Mouse (Mus musculus) hindbrain, embryonic 16.5 days (tissue): ENCODE results near the gene Agtpbp1. TPM values are rescaled to one million over a fixed set of nuclear protein-coding genes. Genes with fewer than 3 reads are reported as not detected.

Experiments used
- ATAC-seq: fragments of 200-750 bp; cut with Nextera tagmentation; 2 replicates; pipeline ENCODE4 v1.8.0; 2017; ENCODE audit warnings: moderate TSS enrichment, moderate library complexity
- H3K27ac ChIP-seq: fragments of 300-500 bp; sonication (generic); 2 replicates; pipeline ENCODE4 v1.5.1; 2014; ENCODE audit warnings: low read depth, mild to moderate bottlenecking, control low read depth, low read length, moderate library complexity
- H3K27me3 ChIP-seq: fragments of 300-500 bp; sonication (generic); replicated peaks from 2 replicates; pipeline ENCODE4 v1.6.1; 2014; ENCODE audit warnings: low read length; ENCODE audit not compliant: control insufficient read depth, insufficient read depth
- H3K36me3 ChIP-seq: fragments of 300-500 bp; sonication (generic); 2 replicates; pipeline ENCODE4 v1.6.1; 2014; ENCODE audit warnings: mild to moderate bottlenecking, low read length, moderate library complexity, mixed read lengths; ENCODE audit not compliant: control insufficient read depth, insufficient read depth
- H3K4me1 ChIP-seq: fragments of 300-500 bp; sonication (generic); 2 replicates; pipeline ENCODE4 v1.6.1; 2014; ENCODE audit warnings: low read depth, low read length; ENCODE audit not compliant: control insufficient read depth, insufficient read depth
- H3K4me2 ChIP-seq: fragments of 300-500 bp; sonication (generic); 2 replicates; pipeline ENCODE4 v1.6.1; 2014; ENCODE audit warnings: mild to moderate bottlenecking, low read length, control low read depth, moderate library complexity
- H3K4me3 ChIP-seq: fragments of 300-500 bp; sonication (generic); 2 replicates; pipeline ENCODE4 v1.5.1; 2014; ENCODE audit warnings: mild to moderate bottlenecking, low read length, control low read depth, moderate library complexity
- H3K9ac ChIP-seq: fragments of 300-500 bp; sonication (generic); 2 replicates; pipeline ENCODE4 v1.6.1; 2014; ENCODE audit warnings: low read depth, mild to moderate bottlenecking, control low read depth, low read length, moderate library complexity
- H3K9me3 ChIP-seq: fragments of 300-500 bp; sonication (generic); 2 replicates; pipeline ENCODE4 v1.6.1; 2014; ENCODE audit warnings: mild to moderate bottlenecking, low read length, moderate library complexity; ENCODE audit not compliant: control insufficient read depth
- WGBS: fragments of 180-500 bp; shearing (Covaris S2); extraction: QIAGEN DNeasy Blood & Tissue Kit; methylation state at CpG from one replicate; pipeline ENCODE4 v1.1.7; 2014; 5-methylcytosine and 5-hydroxymethylcytosine counted together
- polyA plus RNA-seq: library from polyadenylated mRNA; unstranded; fragments of >200 nt; fragmentation: Nextera tagmentation; extraction: Ambion mirVana; gene quantifications from 2 replicates; pipeline ENCODE4 v1.2.1, GENCODE M21; 2015

Agtpbp1 gene
- polyA plus RNA-seq, 1 experiment from 2014 or later, result 69.0 TPM

GRCm38 (mm10) chr13:59472222-59472621 is 112.8 kb downstream of the Agtpbp1 start:
- H3K9me3 ChIP-seq, result no peaks in the 10 kb centered on the region
- 89% methylated on average over 5 of the region's 5 CpGs for WGBS
- no peak overlapping the region for H3K4me2 ChIP-seq
- H3K4me3 ChIP-seq, result no peak overlapping the region
- H3K9ac ChIP-seq, result no peak overlapping the region
- H3K27ac ChIP-seq, result no peak overlapping the region
- H3K27me3 ChIP-seq, result no peaks in the 10 kb centered on the region
- H3K36me3 ChIP-seq, result peaks cover 11% of the 10 kb centered on the region
- H3K4me1 ChIP-seq, result peaks cover 11% of the 10 kb centered on the region; the same call in 1 of the 2 replicates
- ATAC-seq, result no peak

- WGBS, result 93% methylated on average over 5 of the region's 5 CpGs
- H3K4me3 ChIP-seq, result no peak overlapping the region
- no peak overlapping the region for H3K4me2 ChIP-seq
- H3K36me3 ChIP-seq, result 0 out of 2 replicates have a peak, but pooled peaks cover under 1% of the 10 kb centered on the region
- no peak for ATAC-seq
- no peaks in the 10 kb centered on the region for H3K27me3 ChIP-seq
- no peaks in the 10 kb centered on the region for H3K9me3 ChIP-seq
- H3K27ac ChIP-seq, result no peak overlapping the region
- H3K9ac ChIP-seq, result no peak overlapping the region
- peaks cover 12% of the 10 kb centered on the region; the same call in 1 of the 2 replicates for H3K4me1 ChIP-seq
These were observed 115.3 kb downstream of the Agtpbp1 start for GRCm38 (mm10) chr13:59469701-59470100.

- Histone ChIP-seq H3K9ac (no peak overlapping the region), H3K4me2 (no peak overlapping the region), H3K36me3 (0 out of 2 replicates have a peak, but pooled peaks cover 4% of the 10 kb centered on the region), H3K4me1 (peaks cover 12% of the 10 kb centered on the region; the same call in 1 of the 2 replicates), H3K4me3 (no peak overlapping the region), H3K27ac (peak overlapping the region; percentile 16; the same call in 1 of the 2 replicates), H3K27me3 (no peaks in the 10 kb centered on the region), H3K9me3 (no peaks in the 10 kb centered on the region)
- ATAC-seq, result no peak
- 87% methylated on average over 8 of the region's 8 CpGs for WGBS
These were observed 116.7 kb downstream of the Agtpbp1 start for GRCm38 (mm10) chr13:59468181-59468802.

GRCm38 (mm10) chr13:59467591-59467990 is 117.4 kb downstream of the Agtpbp1 start:
- Histone ChIP-seq H3K4me2 (no peak overlapping the region), H3K9me3 (no peaks in the 10 kb centered on the region), H3K4me3 (no peak overlapping the region), H3K4me1 (peaks cover 12% of the 10 kb centered on the region; the same call in 1 of the 2 replicates), H3K27me3 (no peaks in the 10 kb centered on the region), H3K9ac (no peak overlapping the region), H3K36me3 (0 out of 2 replicates have a peak, but pooled peaks cover 4% of the 10 kb centered on the region), H3K27ac (peak overlapping the region; percentile 16; the same call in 1 of the 2 replicates)
- WGBS, result 44% methylated on average over 3 of the region's 3 CpGs
- peak; percentile 81 for ATAC-seq

GRCm38 (mm10) chr13:59460958-59461357 is 124.1 kb downstream of the Agtpbp1 start:
- no peaks in the 10 kb centered on the region for H3K27me3 ChIP-seq
- H3K36me3 ChIP-seq, result peaks cover 9% of the 10 kb centered on the region
- no peak for ATAC-seq
- H3K9ac ChIP-seq, result no peak overlapping the region
- no peak overlapping the region for H3K4me3 ChIP-seq
- WGBS, result 95% methylated on average over 3 of the region's 3 CpGs
- H3K4me2 ChIP-seq, result no peak overlapping the region
- no peaks in the 10 kb centered on the region for H3K4me1 ChIP-seq
- no peak overlapping the region for H3K27ac ChIP-seq
- no peaks in the 10 kb centered on the region for H3K9me3 ChIP-seq

GRCm38 (mm10) chr13:59456203-59456602 is 128.8 kb downstream of the Agtpbp1 start:
- Histone ChIP-seq H3K4me3 (no peak overlapping the region), H3K27ac (no peak overlapping the region), H3K36me3 (peaks cover 5% of the 10 kb centered on the region), H3K9me3 (no peaks in the 10 kb centered on the region), H3K4me2 (no peak overlapping the region), H3K27me3 (no peaks in the 10 kb centered on the region), H3K9ac (no peak overlapping the region), H3K4me1 (peaks cover 3% of the 10 kb centered on the region)
- WGBS, result 92% methylated on average over 1 of the region's 1 CpGs
- no peak for ATAC-seq

GRCm38 (mm10) chr13:59454001-59454785 is 130.8 kb downstream of the Agtpbp1 start:
- ATAC-seq, result peak; percentile 38; the same call in 1 of the 2 replicates
- no peak overlapping the region for H3K4me2 ChIP-seq
- no peaks in the 10 kb centered on the region for H3K9me3 ChIP-seq
- no peaks in the 10 kb centered on the region for H3K27me3 ChIP-seq
- H3K4me1 ChIP-seq, result peaks cover 3% of the 10 kb centered on the region
- no peak overlapping the region for H3K4me3 ChIP-seq
- no peak overlapping the region for H3K9ac ChIP-seq
- peaks cover 7% of the 10 kb centered on the region for H3K36me3 ChIP-seq
- 77% methylated on average over 11 of the region's 11 CpGs for WGBS
- H3K27ac ChIP-seq, result peak overlapping the region; percentile 12; the same call in 1 of the 2 replicates

GRCm38 (mm10) chr13:59453582-59453981 is 131.4 kb downstream of the Agtpbp1 start:
- no peak overlapping the region for H3K4me2 ChIP-seq
- ATAC-seq, result no peak
- H3K4me1 ChIP-seq, result peaks cover 3% of the 10 kb centered on the region
- 56% methylated on average over 6 of the region's 6 CpGs for WGBS
- H3K4me3 ChIP-seq, result no peak overlapping the region
- no peaks in the 10 kb centered on the region for H3K9me3 ChIP-seq
- no peaks in the 10 kb centered on the region for H3K27me3 ChIP-seq
- peaks cover 7% of the 10 kb centered on the region for H3K36me3 ChIP-seq
- H3K27ac ChIP-seq, result no peak overlapping the region
- no peak overlapping the region for H3K9ac ChIP-seq

- H3K27ac ChIP-seq, result no peak overlapping the region
- H3K9me3 ChIP-seq, result no peaks in the 10 kb centered on the region
- no peak overlapping the region for H3K9ac ChIP-seq
- no peaks in the 10 kb centered on the region for H3K27me3 ChIP-seq
- H3K4me1 ChIP-seq, result peaks cover 3% of the 10 kb centered on the region
- WGBS, result 57% methylated on average over 2 of the region's 2 CpGs
- H3K36me3 ChIP-seq, result peaks cover 7% of the 10 kb centered on the region
- no peak overlapping the region for H3K4me3 ChIP-seq
- no peak overlapping the region for H3K4me2 ChIP-seq
- no peak for ATAC-seq
These were observed 132.0 kb downstream of the Agtpbp1 start for GRCm38 (mm10) chr13:59453045-59453444.
